Mouse (Mus musculus) intestine, embryonic 14.5 days (tissue): ENCODE data around the gene AI661453. TPM values are rescaled to one million over a fixed set of nuclear protein-coding genes. Genes with fewer than 3 reads are reported as not detected.
A peak's percentile ranks its signal among the peaks of the same experiment; 100 is the strongest.
"Not testable (repeated sequence)": the region's sequence is repeated elsewhere in the genome, so short reads cannot be mapped to it uniquely, and the experiment has no call there.

ENCODE experiments used
- ATAC-seq: fragments of 200-750 bp; cut with Nextera tagmentation; replicated peaks from 2 replicates; pipeline ENCODE4 v1.8.0; 2017; ENCODE audit warnings: low read depth, moderate number of reproducible peaks, moderate TSS enrichment, moderate library complexity; ENCODE audit not compliant: low FRiP score, low TSS enrichment
- DNase-seq: peaks from one replicate; pipeline ENCODE4 v3.0.0-alpha.2; 2018; ENCODE audit warnings: low spot score
- H3K27ac ChIP-seq: fragments of 300-500 bp; sonication (generic); 2 replicates; pipeline ENCODE4 v1.5.1; 2014; ENCODE audit warnings: low read depth, mild to moderate bottlenecking, control low read depth
- H3K27me3 ChIP-seq: fragments of 300-500 bp; sonication (generic); replicated peaks from 2 replicates; pipeline ENCODE4 v1.6.1; 2014; ENCODE audit warnings: low read length, control low read depth; ENCODE audit not compliant: control insufficient read depth, insufficient read depth
- H3K36me3 ChIP-seq: fragments of 300-500 bp; sonication (generic); 2 replicates; pipeline ENCODE4 v1.6.1; 2014; ENCODE audit warnings: low read length, control low read depth; ENCODE audit not compliant: control insufficient read depth, insufficient read depth
- H3K4me1 ChIP-seq: fragments of 300-500 bp; sonication (generic); replicated peaks from 2 replicates; pipeline ENCODE4 v1.6.1; 2014; ENCODE audit warnings: low read length, control low read depth, mixed read lengths; ENCODE audit not compliant: control insufficient read depth, insufficient read depth
- H3K4me2 ChIP-seq: fragments of 300-500 bp; sonication (generic); 2 replicates; pipeline ENCODE4 v1.6.1; 2014; ENCODE audit warnings: low read length
- H3K4me3 ChIP-seq: fragments of 300-500 bp; sonication (generic); 2 replicates; pipeline ENCODE4 v1.5.1; 2014; ENCODE audit warnings: low read depth, low read length, control low read depth, mixed read lengths
- H3K9ac ChIP-seq: fragments of 300-500 bp; sonication (generic); 2 replicates; pipeline ENCODE4 v1.6.1; 2014; ENCODE audit warnings: mild to moderate bottlenecking, low read length
- H3K9me3 ChIP-seq: fragments of 300-500 bp; sonication (generic); 2 replicates; pipeline ENCODE4 v1.6.1; 2016; ENCODE audit warnings: low read length, control low read depth; ENCODE audit not compliant: control insufficient read depth
- WGBS: fragments of 180-500 bp; shearing (Covaris S2); extraction: QIAGEN DNeasy Blood & Tissue Kit; methylation state at CpG from one replicate; pipeline ENCODE4 v1.1.7; 2014; 5-methylcytosine and 5-hydroxymethylcytosine counted together
- polyA plus RNA-seq: library from polyadenylated mRNA; unstranded; fragments of >200 nt; fragmentation: Nextera tagmentation; extraction: Ambion mirVana; gene quantifications from 2 replicates; pipeline ENCODE4 v1.2.1, GENCODE M21; 2014

AI661453 gene
- polyA plus RNA-seq, 1 experiment from 2014 or later: 4.4 TPM

- 0 out of 2 replicates have a peak, but pooled peaks have one; percentile 45 for ATAC-seq
- WGBS: 4% methylated on average over 72 of the region's 74 CpGs
Measured at GRCm38 (mm10) chr17:47409897-47410861, 26.2 kb upstream of the AI661453 start.

GRCm38 (mm10) chr17:47420195-47420594 is 16.2 kb upstream of the AI661453 start:
- Histone ChIP-seq H3K27me3 (no peaks in the 10 kb centered on the region), H3K4me1 (no peaks in the 10 kb centered on the region), H3K27ac (no peak overlapping the region), H3K9me3 (0 out of 2 replicates have a peak, but pooled peaks cover 4% of the 10 kb centered on the region), H3K4me2 (no peak overlapping the region), H3K36me3 (no peaks in the 10 kb centered on the region), H3K9ac (no peak overlapping the region), H3K4me3 (no peak overlapping the region)
- ATAC-seq (no peak), DNase-seq (no peak)
- WGBS: 81% methylated on average over 2 of the region's 2 CpGs

More at GRCm38 (mm10) chr17:47409897-47410861, 26.2 kb upstream of the AI661453 start:
- H3K9ac ChIP-seq, H3K27ac ChIP-seq, DNase-seq, H3K9me3 ChIP-seq, H3K4me1 ChIP-seq, H3K36me3 ChIP-seq: not testable (repeated sequence)
- Histone ChIP-seq H3K27me3 (peaks cover 17% of the 10 kb centered on the region), H3K4me2 (peak overlapping the region; percentile 53), H3K4me3 (peak overlapping the region; percentile 33)

- Histone ChIP-seq H3K9me3 (no peaks in the 10 kb centered on the region), H3K9ac (no peak overlapping the region), H3K27ac (no peak overlapping the region), H3K4me1 (no peaks in the 10 kb centered on the region), H3K4me3 (no peak overlapping the region), H3K4me2 (no peak overlapping the region), H3K27me3 (no peaks in the 10 kb centered on the region), H3K36me3 (no peaks in the 10 kb centered on the region)
- 78% methylated on average over 3 of the region's 3 CpGs for WGBS
- DNase-seq (no peak), ATAC-seq (no peak)
Measured at GRCm38 (mm10) chr17:47421566-47421965, 14.8 kb upstream of the AI661453 start.

- not testable (repeated sequence) for H3K27ac ChIP-seq, H3K27me3 ChIP-seq, H3K36me3 ChIP-seq, H3K9ac ChIP-seq, H3K4me1 ChIP-seq, ATAC-seq, DNase-seq, H3K4me3 ChIP-seq, H3K9me3 ChIP-seq, H3K4me2 ChIP-seq
- WGBS: 100% methylated on average over 1 of the region's 1 CpGs
Measured at GRCm38 (mm10) chr17:47422616-47423015, 13.8 kb upstream of the AI661453 start.

- no peak overlapping the region for H3K4me3 ChIP-seq
- no peak for DNase-seq
- H3K9ac ChIP-seq: no peak overlapping the region
- H3K4me2 ChIP-seq: no peak overlapping the region
- no peaks in the 10 kb centered on the region for H3K36me3 ChIP-seq
- peaks cover 4% of the 10 kb centered on the region; the same call in 1 of the 2 replicates for H3K4me1 ChIP-seq
- H3K27ac ChIP-seq: no peak overlapping the region
- H3K9me3 ChIP-seq: no peaks in the 10 kb centered on the region
- ATAC-seq: no peak
- no peaks in the 10 kb centered on the region for H3K27me3 ChIP-seq
- 55% methylated on average over 6 of the region's 6 CpGs for WGBS
Measured at GRCm38 (mm10) chr17:47424186-47424585, 12.2 kb upstream of the AI661453 start.

GRCm38 (mm10) chr17:47427316-47427715 is 9.1 kb upstream of the AI661453 start:
- H3K27ac ChIP-seq: no peak overlapping the region
- no peak overlapping the region for H3K4me3 ChIP-seq
- DNase-seq: no peak
- no peak for ATAC-seq
- WGBS: 70% methylated on average over 6 of the region's 6 CpGs
- H3K27me3 ChIP-seq: no peaks in the 10 kb centered on the region
- peaks cover 4% of the 10 kb centered on the region; the same call in 1 of the 2 replicates for H3K4me1 ChIP-seq
- H3K36me3 ChIP-seq: no peaks in the 10 kb centered on the region
- no peaks in the 10 kb centered on the region for H3K9me3 ChIP-seq
- H3K4me2 ChIP-seq: no peak overlapping the region
- H3K9ac ChIP-seq: no peak overlapping the region

- H3K36me3 ChIP-seq: no peaks in the 10 kb centered on the region
- peak; percentile 61 for ATAC-seq
- no peak overlapping the region for H3K27ac ChIP-seq
- H3K9ac ChIP-seq: no peak overlapping the region
- DNase-seq: peak; percentile 77
- 0 out of 2 replicates have a peak overlapping the region, but pooled peaks have one; percentile 11 for H3K4me2 ChIP-seq
- no peaks in the 10 kb centered on the region for H3K9me3 ChIP-seq
- 12% methylated on average over 8 of the region's 8 CpGs for WGBS
- no peak overlapping the region for H3K4me3 ChIP-seq
- H3K4me1 ChIP-seq: peaks cover 4% of the 10 kb centered on the region; the same call in 1 of the 2 replicates
- no peaks in the 10 kb centered on the region for H3K27me3 ChIP-seq
Measured at GRCm38 (mm10) chr17:47428831-47429304, 7.5 kb upstream of the AI661453 start.

GRCm38 (mm10) chr17:47430815-47431214 is 5.6 kb upstream of the AI661453 start:
- Histone ChIP-seq H3K27ac (no peak overlapping the region), H3K36me3 (no peaks in the 10 kb centered on the region), H3K9ac (no peak overlapping the region), H3K27me3 (no peaks in the 10 kb centered on the region), H3K4me1 (peaks cover 4% of the 10 kb centered on the region; the same call in 1 of the 2 replicates), H3K9me3 (no peaks in the 10 kb centered on the region), H3K4me2 (no peak overlapping the region), H3K4me3 (no peak overlapping the region)
- ATAC-seq: no peak
- no peak for DNase-seq
- 71% methylated on average over 5 of the region's 5 CpGs for WGBS
